Mouse (Mus musculus): Measurements from ENCODE around the gene Sf1. TPM values are rescaled to one million over a fixed set of nuclear protein-coding genes. Genes with fewer than 3 reads are reported as not detected.

Sf1 gene
- polyA plus RNA-seq, 1 experiment = 140 TPM

- H3K4me3 ChIP-seq (replicated peaks) = no peak overlapping the region
- H3K9me3 ChIP-seq (ENCODE audit: control insufficient read depth, low read length) = no peaks in the 10 kb centered on the region
- no peak for TF ChIP-seq TAL1 (IDR thresholded peaks at IDR 0.05; ENCODE audit: low read length)
- TF ChIP-seq GATA1 (IDR thresholded peaks at IDR 0.05; ENCODE audit: low read length) = no peak
- no peaks in the 10 kb centered on the region for H3K4me1 ChIP-seq (ENCODE audit: control insufficient read depth)
- no peaks in the 10 kb centered on the region for H3K27me3 ChIP-seq (ENCODE audit: control insufficient read depth)
- H3K36me3 ChIP-seq (ENCODE audit: control insufficient read depth) = peaks cover 51% of the 10 kb centered on the region
Measured at GRCm38 (mm10) chr19:6380411-6381166, 17.1 kb downstream of the Sf1 start.

- Histone ChIP-seq H3K4me3 (replicated peaks) (no peak overlapping the region), H3K36me3 (ENCODE audit: control insufficient read depth) (peaks cover 44% of the 10 kb centered on the region), H3K4me1 (ENCODE audit: control insufficient read depth) (no peaks in the 10 kb centered on the region), H3K27me3 (ENCODE audit: control insufficient read depth) (no peaks in the 10 kb centered on the region), H3K9me3 (ENCODE audit: control insufficient read depth, low read length) (no peaks in the 10 kb centered on the region)
- TF ChIP-seq GATA1 (IDR thresholded peaks at IDR 0.05; ENCODE audit: low read length) = no peak
- no peak for TF ChIP-seq TAL1 (IDR thresholded peaks at IDR 0.05; ENCODE audit: low read length)
Measured at GRCm38 (mm10) chr19:6381238-6381637, 17.7 kb downstream of the Sf1 start.

- peaks cover 33% of the 10 kb centered on the region for H3K36me3 ChIP-seq (ENCODE audit: control insufficient read depth)
- no peaks in the 10 kb centered on the region for H3K27me3 ChIP-seq (ENCODE audit: control insufficient read depth)
- H3K4me3 ChIP-seq (replicated peaks) = no peak overlapping the region
- no peaks in the 10 kb centered on the region for H3K4me1 ChIP-seq (ENCODE audit: control insufficient read depth)
- H3K9me3 ChIP-seq (ENCODE audit: control insufficient read depth, low read length) = no peaks in the 10 kb centered on the region
- TF ChIP-seq GATA1 (IDR thresholded peaks at IDR 0.05; ENCODE audit: low read length) = no peak
- no peak for TF ChIP-seq TAL1 (IDR thresholded peaks at IDR 0.05; ENCODE audit: low read length)
Measured at GRCm38 (mm10) chr19:6382323-6382924, 18.9 kb downstream of the Sf1 start.

- Histone ChIP-seq H3K27me3 (ENCODE audit: control insufficient read depth) (no peaks in the 10 kb centered on the region; the same call in 1 of the 2 replicates), H3K4me1 (ENCODE audit: control insufficient read depth) (no peaks in the 10 kb centered on the region), H3K36me3 (ENCODE audit: control insufficient read depth) (peaks cover 22% of the 10 kb centered on the region), H3K4me3 (replicated peaks) (no peak overlapping the region), H3K9me3 (ENCODE audit: control insufficient read depth, low read length) (no peaks in the 10 kb centered on the region)
- TF ChIP-seq TAL1 (IDR thresholded peaks at IDR 0.05; ENCODE audit: low read length) (no peak), GATA1 (IDR thresholded peaks at IDR 0.05; ENCODE audit: low read length) (no peak)
Measured at GRCm38 (mm10) chr19:6383470-6383869, 20.0 kb downstream of the Sf1 start.

- Histone ChIP-seq H3K4me1 (ENCODE audit: control insufficient read depth) (no peaks in the 10 kb centered on the region; the same call in 1 of the 2 replicates), H3K9me3 (ENCODE audit: control insufficient read depth, low read length) (no peaks in the 10 kb centered on the region), H3K4me3 (replicated peaks) (no peak within 1 kb of the TSS), H3K36me3 (ENCODE audit: control insufficient read depth) (peaks cover 16% of the 10 kb centered on the region), H3K27me3 (ENCODE audit: control insufficient read depth) (peaks cover 5% of the 10 kb centered on the region)
- TF ChIP-seq GATA1 (IDR thresholded peaks at IDR 0.05; ENCODE audit: low read length) (no peak), TAL1 (IDR thresholded peaks at IDR 0.05; ENCODE audit: low read length) (no peak)
Measured at GRCm38 (mm10) chr19:6384128-6384527, 20.6 kb downstream of the Sf1 start, which contains the start of gene Pygm. Gene Pygm (plus strand): TSS chr19:6384399.

- peaks cover 13% of the 10 kb centered on the region for H3K27me3 ChIP-seq (ENCODE audit: control insufficient read depth)
- peaks cover 7% of the 10 kb centered on the region for H3K36me3 ChIP-seq (ENCODE audit: control insufficient read depth)
- no peak for TF ChIP-seq TAL1 (IDR thresholded peaks at IDR 0.05; ENCODE audit: low read length)
- no peak for TF ChIP-seq GATA1 (IDR thresholded peaks at IDR 0.05; ENCODE audit: low read length)
- no peaks in the 10 kb centered on the region for H3K9me3 ChIP-seq (ENCODE audit: control insufficient read depth, low read length)
- H3K4me3 ChIP-seq (replicated peaks) = no peak overlapping the region
- H3K4me1 ChIP-seq (ENCODE audit: control insufficient read depth) = peaks cover 6% of the 10 kb centered on the region
Measured at GRCm38 (mm10) chr19:6384954-6385353, 21.5 kb downstream of the Sf1 start.

- H3K36me3 ChIP-seq (ENCODE audit: control insufficient read depth) = peaks cover 4% of the 10 kb centered on the region
- TF ChIP-seq GATA1 (IDR thresholded peaks at IDR 0.05; ENCODE audit: low read length) (no peak), TAL1 (IDR thresholded peaks at IDR 0.05; ENCODE audit: low read length) (no peak)
- H3K4me1 ChIP-seq (ENCODE audit: control insufficient read depth) = peaks cover 6% of the 10 kb centered on the region
- H3K4me3 ChIP-seq (replicated peaks) = no peak overlapping the region
- no peaks in the 10 kb centered on the region for H3K9me3 ChIP-seq (ENCODE audit: control insufficient read depth, low read length)
- H3K27me3 ChIP-seq (ENCODE audit: control insufficient read depth) = peaks cover 14% of the 10 kb centered on the region
Measured at GRCm38 (mm10) chr19:6385419-6385818, 21.9 kb downstream of the Sf1 start.

- Histone ChIP-seq H3K4me3 (replicated peaks) (no peak overlapping the region), H3K4me1 (ENCODE audit: control insufficient read depth) (peaks cover 6% of the 10 kb centered on the region), H3K9me3 (ENCODE audit: control insufficient read depth, low read length) (no peaks in the 10 kb centered on the region), H3K36me3 (ENCODE audit: control insufficient read depth) (peaks cover under 1% of the 10 kb centered on the region), H3K27me3 (ENCODE audit: control insufficient read depth) (peaks cover 14% of the 10 kb centered on the region)
- TF ChIP-seq TAL1 (IDR thresholded peaks at IDR 0.05; ENCODE audit: low read length) (no peak), GATA1 (IDR thresholded peaks at IDR 0.05; ENCODE audit: low read length) (no peak)
Measured at GRCm38 (mm10) chr19:6385821-6386220, 22.3 kb downstream of the Sf1 start.

- Histone ChIP-seq H3K36me3 (ENCODE audit: control insufficient read depth) (no peaks in the 10 kb centered on the region), H3K9me3 (ENCODE audit: control insufficient read depth, low read length) (no peaks in the 10 kb centered on the region), H3K4me1 (ENCODE audit: control insufficient read depth) (peaks cover 6% of the 10 kb centered on the region), H3K4me3 (replicated peaks) (no peak overlapping the region), H3K27me3 (ENCODE audit: control insufficient read depth) (peaks cover 14% of the 10 kb centered on the region)
- TF ChIP-seq TAL1 (IDR thresholded peaks at IDR 0.05; ENCODE audit: low read length) (no peak), GATA1 (IDR thresholded peaks at IDR 0.05; ENCODE audit: low read length) (no peak)
Measured at GRCm38 (mm10) chr19:6386234-6386633, 22.7 kb downstream of the Sf1 start.
